Mouse (Mus musculus) c-Kit-positive CD71-negative TER-119-negative erythroid progenitor cells, embryonic 14.5 days (primary cell): ENCODE measurements around the gene Hbb-bt.
"Not testable (repeated sequence)": the region's sequence is repeated elsewhere in the genome, so short reads cannot be mapped to it uniquely, and the experiment has no call there.

Source experiments
- DNase-seq: peaks from one replicate; pipeline ENCODE4 v3.0.0-alpha.2; 2013; ENCODE audit warnings: low read depth

Gene Hbb-bt

GRCm38 (mm10) chr7:103808971-103809800 lies 4.6 kb downstream of the Hbb-bt start:
- no peak for DNase-seq

GRCm38 (mm10) chr7:103808120-103808519 lies 5.7 kb downstream of the Hbb-bt start:
- not testable (repeated sequence) for DNase-seq

- DNase-seq, result no peak
Observed at GRCm38 (mm10) chr7:103806856-103807255, 6.9 kb downstream of the Hbb-bt start.

- DNase-seq, result no peak
Observed at GRCm38 (mm10) chr7:103792669-103793388, 21.0 kb downstream of the Hbb-bt start.

GRCm38 (mm10) chr7:103791721-103792120 lies 22.1 kb downstream of the Hbb-bt start, which contains the start of gene Olfr67:
Gene Olfr67, minus strand, starts transcription at chr7:103791821.
- DNase-seq, result no peak

- DNase-seq, result no peak
Observed at GRCm38 (mm10) chr7:103779598-103779997, 34.2 kb downstream of the Hbb-bt start, which contains the start of gene Olfr68. Gene Olfr68, minus strand, starts transcription at chr7:103779698.

GRCm38 (mm10) chr7:103777652-103778051 lies 36.1 kb downstream of the Hbb-bt start:
- DNase-seq, result not testable (repeated sequence)

GRCm38 (mm10) chr7:103771494-103771893 lies 42.3 kb downstream of the Hbb-bt start, which contains the start of gene Olfr69:
Gene Olfr69, minus strand, starts transcription at chr7:103771594.
- DNase-seq, result no peak

- not testable (repeated sequence) for DNase-seq
Observed at GRCm38 (mm10) chr7:103767687-103768086, 46.1 kb downstream of the Hbb-bt start.
